Mouse (Mus musculus) lung, embryonic 16.5 days (tissue): ENCODE measurements around the gene Gm10401. TPM values are rescaled to one million over a fixed set of nuclear protein-coding genes. Genes with fewer than 3 reads are reported as not detected.
A peak's percentile ranks its signal among the peaks of the same experiment; 100 is the strongest.

ENCODE experiments used
- ATAC-seq: fragments of 200-750 bp; cut with Nextera tagmentation; 2 replicates; pipeline ENCODE4 v1.8.0; 2017; ENCODE audit warnings: low read depth, mild to moderate bottlenecking, moderate library complexity
- H3K27ac ChIP-seq: fragments of 300-500 bp; sonication (generic); 2 replicates; pipeline ENCODE4 v1.5.1; 2014; ENCODE audit warnings: mild to moderate bottlenecking, control low read depth, low read length
- H3K27me3 ChIP-seq: fragments of 300-500 bp; sonication (generic); 2 replicates; pipeline ENCODE4 v1.6.1; 2014; ENCODE audit warnings: low read depth, low read length, mixed read lengths; ENCODE audit not compliant: control insufficient read depth, insufficient read depth
- H3K36me3 ChIP-seq: fragments of 300-500 bp; sonication (generic); 2 replicates; pipeline ENCODE4 v1.6.1; 2014; ENCODE audit warnings: low read length; ENCODE audit not compliant: control insufficient read depth, insufficient read depth
- H3K4me1 ChIP-seq: fragments of 300-500 bp; sonication (generic); replicated peaks from 2 replicates; pipeline ENCODE4 v1.6.1; 2014; ENCODE audit warnings: low read length, mixed read lengths; ENCODE audit not compliant: control insufficient read depth, insufficient read depth
- H3K4me2 ChIP-seq: fragments of 300-500 bp; sonication (generic); 2 replicates; pipeline ENCODE4 v1.6.1; 2014; ENCODE audit warnings: low read depth, low read length, control low read depth
- H3K4me3 ChIP-seq: fragments of 300-500 bp; sonication (generic); 2 replicates; pipeline ENCODE4 v1.5.1; 2014; ENCODE audit warnings: mild to moderate bottlenecking, low read length, control low read depth
- H3K9ac ChIP-seq: fragments of 300-500 bp; sonication (generic); 2 replicates; pipeline ENCODE4 v1.6.1; 2014; ENCODE audit warnings: low read length, control low read depth
- H3K9me3 ChIP-seq: fragments of 300-500 bp; sonication (generic); 2 replicates; pipeline ENCODE4 v1.6.1; 2016; ENCODE audit warnings: low read length; ENCODE audit not compliant: control insufficient read depth
- WGBS: fragments of 180-500 bp; shearing (Covaris S2); extraction: QIAGEN DNeasy Blood & Tissue Kit; methylation state at CpG from one replicate; pipeline ENCODE4 v1.1.7; 2014; 5-methylcytosine and 5-hydroxymethylcytosine counted together
- polyA plus RNA-seq: library from polyadenylated mRNA; unstranded; fragments of >200 nt; fragmentation: Nextera tagmentation; extraction: Ambion mirVana; gene quantifications from 2 replicates; pipeline ENCODE4 v1.2.1, GENCODE M21; 2015

Gene Gm10401
- polyA plus RNA-seq, 1 experiment from 2014 or later = 25.4 TPM

- Histone ChIP-seq H3K9ac (no peak overlapping the region), H3K27me3 (no peaks in the 10 kb centered on the region), H3K4me1 (0 out of 2 replicates have a peak, but pooled peaks cover 2% of the 10 kb centered on the region), H3K36me3 (peaks cover 5% of the 10 kb centered on the region), H3K4me3 (no peak overlapping the region), H3K4me2 (no peak overlapping the region), H3K9me3 (no peaks in the 10 kb centered on the region), H3K27ac (no peak overlapping the region)
- 85% methylated on average over 7 of the region's 7 CpGs for WGBS
- no peak for ATAC-seq
Measured at GRCm38 (mm10) chr5:115063391-115063790, 34.7 kb downstream of the Gm10401 start.

- WGBS = 90% methylated on average over 1 of the region's 1 CpGs
- H3K4me2 ChIP-seq = no peak overlapping the region
Measured at GRCm38 (mm10) chr5:115062566-115062965, 35.5 kb downstream of the Gm10401 start.

GRCm38 (mm10) chr5:115060977-115061376, 37.1 kb downstream of the Gm10401 start:
- H3K4me3 ChIP-seq = no peak overlapping the region
- H3K27ac ChIP-seq = no peak overlapping the region
- no peak for ATAC-seq
- H3K9me3 ChIP-seq = no peaks in the 10 kb centered on the region
- no peak overlapping the region for H3K9ac ChIP-seq
- no peaks in the 10 kb centered on the region for H3K4me1 ChIP-seq
- 84% methylated on average over 3 of the region's 3 CpGs for WGBS
- no peaks in the 10 kb centered on the region for H3K27me3 ChIP-seq
- no peak overlapping the region for H3K4me2 ChIP-seq
- peaks cover 5% of the 10 kb centered on the region for H3K36me3 ChIP-seq

More at GRCm38 (mm10) chr5:115062566-115062965, 35.5 kb downstream of the Gm10401 start:
- H3K4me1 ChIP-seq = 0 out of 2 replicates have a peak, but pooled peaks cover 2% of the 10 kb centered on the region
- no peak overlapping the region for H3K4me3 ChIP-seq
- H3K36me3 ChIP-seq = peaks cover 5% of the 10 kb centered on the region
- H3K9ac ChIP-seq = no peak overlapping the region
- no peaks in the 10 kb centered on the region for H3K27me3 ChIP-seq
- no peak for ATAC-seq
- no peaks in the 10 kb centered on the region for H3K9me3 ChIP-seq
- H3K27ac ChIP-seq = no peak overlapping the region

- no peak for ATAC-seq
- Histone ChIP-seq H3K36me3 (peaks cover 5% of the 10 kb centered on the region), H3K4me3 (no peak overlapping the region), H3K4me2 (no peak overlapping the region), H3K9ac (no peak overlapping the region), H3K27me3 (no peaks in the 10 kb centered on the region), H3K4me1 (peaks cover 3% of the 10 kb centered on the region; the same call in 1 of the 2 replicates), H3K27ac (no peak overlapping the region), H3K9me3 (no peaks in the 10 kb centered on the region)
- WGBS = 84% methylated on average over 8 of the region's 8 CpGs
Measured at GRCm38 (mm10) chr5:115060067-115060695, 37.9 kb downstream of the Gm10401 start.

- Histone ChIP-seq H3K4me3 (no peak overlapping the region), H3K36me3 (peaks cover 5% of the 10 kb centered on the region), H3K9ac (no peak overlapping the region), H3K4me1 (peaks cover 9% of the 10 kb centered on the region; the same call in 1 of the 2 replicates), H3K9me3 (no peaks in the 10 kb centered on the region), H3K27me3 (no peaks in the 10 kb centered on the region), H3K27ac (no peak overlapping the region), H3K4me2 (no peak overlapping the region)
- ATAC-seq = no peak
- WGBS = 65% methylated on average over 7 of the region's 7 CpGs
Measured at GRCm38 (mm10) chr5:115058584-115059297, 39.4 kb downstream of the Gm10401 start.

GRCm38 (mm10) chr5:115057153-115057552, 40.9 kb downstream of the Gm10401 start:
- H3K4me3 ChIP-seq = no peak overlapping the region
- 89% methylated on average over 4 of the region's 4 CpGs for WGBS
- no peak for ATAC-seq
- peaks cover 3% of the 10 kb centered on the region for H3K36me3 ChIP-seq
- no peak overlapping the region for H3K27ac ChIP-seq
- no peaks in the 10 kb centered on the region for H3K27me3 ChIP-seq
- H3K4me2 ChIP-seq = no peak overlapping the region
- no peaks in the 10 kb centered on the region for H3K9me3 ChIP-seq
- H3K9ac ChIP-seq = no peak overlapping the region
- H3K4me1 ChIP-seq = peaks cover 18% of the 10 kb centered on the region

GRCm38 (mm10) chr5:115055418-115055817, 42.7 kb downstream of the Gm10401 start:
- Histone ChIP-seq H3K4me2 (no peak overlapping the region), H3K36me3 (no peaks in the 10 kb centered on the region), H3K9ac (no peak overlapping the region), H3K4me3 (no peak overlapping the region), H3K9me3 (no peaks in the 10 kb centered on the region), H3K27me3 (no peaks in the 10 kb centered on the region), H3K27ac (no peak overlapping the region), H3K4me1 (peaks cover 26% of the 10 kb centered on the region)
- WGBS = 55% methylated on average over 6 of the region's 6 CpGs
- no peak for ATAC-seq

GRCm38 (mm10) chr5:115053791-115054396, 44.2 kb downstream of the Gm10401 start:
- peaks cover 29% of the 10 kb centered on the region for H3K4me1 ChIP-seq
- no peak for ATAC-seq
- no peaks in the 10 kb centered on the region for H3K36me3 ChIP-seq
- no peak overlapping the region for H3K27ac ChIP-seq
- H3K9me3 ChIP-seq = no peaks in the 10 kb centered on the region
- 82% methylated on average over 22 of the region's 22 CpGs for WGBS
- H3K27me3 ChIP-seq = no peaks in the 10 kb centered on the region
- H3K9ac ChIP-seq = no peak overlapping the region
- no peak overlapping the region for H3K4me3 ChIP-seq
- no peak overlapping the region for H3K4me2 ChIP-seq

GRCm38 (mm10) chr5:115052546-115052945, 45.5 kb downstream of the Gm10401 start:
- 0 out of 2 replicates have a peak overlapping the region, but pooled peaks have one; percentile 21 for H3K27ac ChIP-seq
- no peaks in the 10 kb centered on the region for H3K36me3 ChIP-seq
- no peak overlapping the region for H3K4me3 ChIP-seq
- no peak overlapping the region for H3K9ac ChIP-seq
- no peaks in the 10 kb centered on the region for H3K9me3 ChIP-seq
- H3K27me3 ChIP-seq = no peaks in the 10 kb centered on the region
- WGBS = 59% methylated on average over 8 of the region's 8 CpGs
- peak; percentile 96 for ATAC-seq
- no peak overlapping the region for H3K4me2 ChIP-seq
- peaks cover 29% of the 10 kb centered on the region for H3K4me1 ChIP-seq
